Mouse (Mus musculus): ENCODE data around the gene Gm5483. TPM values are rescaled to one million over a fixed set of nuclear protein-coding genes. Genes with fewer than 3 reads are reported as not detected.

Gm5483 gene
- polyA plus RNA-seq, 1 experiment from 2014 or later = 38.0 TPM

Other genes starting within 250 kb of the Gm5483 start
- gene Parp9, start 245.7 kb upstream of the Gm5483 start, polyA plus RNA-seq (2015; fragmentation: Nextera tagmentation; extraction: Ambion mirVana) = 6.8 and 8.8 TPM in 2 replicates
- 3.4 and 4.4 TPM in 2 replicates for gene Dtx3l, start 245.1 kb upstream of the Gm5483 start, polyA plus RNA-seq (2015; fragmentation: Nextera tagmentation; extraction: Ambion mirVana)
- gene Kpna1, start 205.5 kb upstream of the Gm5483 start, polyA plus RNA-seq (2015; fragmentation: Nextera tagmentation; extraction: Ambion mirVana) = 34.0 and 45.7 TPM in 2 replicates
- gene Wdr5b, start 143.0 kb upstream of the Gm5483 start, polyA plus RNA-seq (2015; fragmentation: Nextera tagmentation; extraction: Ambion mirVana) = 2.9 and 3.6 TPM in 2 replicates
- 212 and 214 TPM in 2 replicates for gene Fam162a, start 112.6 kb upstream of the Gm5483 start, polyA plus RNA-seq (2015; fragmentation: Nextera tagmentation; extraction: Ambion mirVana)
- 71.3 and 76.8 TPM in 2 replicates for gene Ccdc58, start 112.5 kb upstream of the Gm5483 start, polyA plus RNA-seq (2015; fragmentation: Nextera tagmentation; extraction: Ambion mirVana)
- gene Csta1, start 53.0 kb upstream of the Gm5483 start, polyA plus RNA-seq (2015; fragmentation: Nextera tagmentation; extraction: Ambion mirVana) = not detected in 2 replicates
- gene Stfa2l1, start 27.4 kb upstream of the Gm5483 start, polyA plus RNA-seq (2015; fragmentation: Nextera tagmentation; extraction: Ambion mirVana) = 10.5 and 11.3 TPM in 2 replicates
- gene Gm5416, start 26.2 kb downstream of the Gm5483 start, polyA plus RNA-seq (2015; fragmentation: Nextera tagmentation; extraction: Ambion mirVana) = 1.2 TPM in 1 of 2 replicates, not detected in the other
- gene 2010005H15Rik, start 37.3 kb downstream of the Gm5483 start, polyA plus RNA-seq (2015; fragmentation: Nextera tagmentation; extraction: Ambion mirVana) = 2.7 and 3.1 TPM in 2 replicates
- gene Stfa1, start 92.7 kb downstream of the Gm5483 start, polyA plus RNA-seq (2015; fragmentation: Nextera tagmentation; extraction: Ambion mirVana) = 133 and 136 TPM in 2 replicates
- gene BC117090, start 150.1 kb downstream of the Gm5483 start, polyA plus RNA-seq (2015; fragmentation: Nextera tagmentation; extraction: Ambion mirVana) = 0.58 TPM in 1 of 2 replicates, not detected in the other
- 107 and 110 TPM in 2 replicates for gene BC100530, start 183.5 kb downstream of the Gm5483 start, polyA plus RNA-seq (2015; fragmentation: Nextera tagmentation; extraction: Ambion mirVana)
- 6.2 and 7.2 TPM in 2 replicates for gene Stfa2, start 224.2 kb downstream of the Gm5483 start, polyA plus RNA-seq (2015; fragmentation: Nextera tagmentation; extraction: Ambion mirVana)

Measured in liver, embryonic 13.5 days (tissue).